In the genomic region with DNA sequence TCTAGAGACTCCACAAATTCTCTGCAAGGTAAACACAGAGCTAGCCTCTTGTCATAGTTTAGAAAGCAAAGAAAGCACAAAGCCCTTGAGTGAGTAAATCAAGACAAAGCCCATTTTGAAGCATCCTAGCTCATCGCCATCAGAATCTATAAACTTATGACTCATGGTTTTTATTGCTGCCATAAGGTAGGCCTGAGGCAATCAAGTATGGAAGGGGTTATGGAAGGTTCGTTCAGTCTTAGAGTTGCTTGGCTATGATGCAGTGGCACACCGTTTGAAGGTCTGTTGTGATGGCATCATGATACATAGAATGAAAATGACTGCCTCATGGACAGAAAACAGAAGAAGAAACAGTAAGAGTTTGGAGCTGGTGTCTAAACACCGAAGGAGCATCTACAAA, we compare ENCODE assay signal across 24 mouse cellular contexts.
"Had no signal": no experiment of that assay in that cellular context is flagged by ENCODE, and none has a peak within 500 bp of the region (broad histone marks: within the 10 kb centered on the region; RNA-seq: fewer than 3 reads in every experiment).

No protein-coding gene starts in this region.

- H3K27me3 ChIP-seq: heart, embryonic 12.5 days; hindbrain, embryonic 12.5 days; limb, embryonic 13.5 days; limb, embryonic 15.5 days; liver, embryonic 12.5 days had no signal

- H3K36me3 ChIP-seq: heart, embryonic 12.5 days; hindbrain, embryonic 10.5 days; hindbrain, embryonic 12.5 days; limb, embryonic 13.5 days; limb, embryonic 15.5 days; liver, embryonic 12.5 days had no signal

- H3K9ac ChIP-seq: heart, embryonic 12.5 days; hindbrain, embryonic 12.5 days; hindbrain, embryonic 14.5 days; limb, embryonic 13.5 days; limb, embryonic 15.5 days; liver, embryonic 12.5 days; liver, embryonic 14.5 days had no signal

- H3K4me2 ChIP-seq: heart, embryonic 12.5 days; hindbrain, embryonic 12.5 days; hindbrain, embryonic 14.5 days; limb, embryonic 13.5 days; limb, embryonic 15.5 days; liver, embryonic 12.5 days had no signal

- ATAC-seq: hindbrain, embryonic 16.5 days; inflammation-experienced regulatory T-cells, adult 6 months; liver, embryonic 12.5 days had no signal

- H3K27ac ChIP-seq: gastrocnemius, adult 2 months; hindbrain, embryonic 10.5 days; hindbrain, embryonic 12.5 days; hindbrain, embryonic 14.5 days; limb, embryonic 13.5 days; limb, embryonic 15.5 days; liver, embryonic 12.5 days; liver, embryonic 14.5 days had no signal

- H3K9me3 ChIP-seq: heart, embryonic 12.5 days; hindbrain, embryonic 10.5 days; hindbrain, embryonic 12.5 days; limb, embryonic 13.5 days; limb, embryonic 15.5 days; liver, embryonic 12.5 days had no signal

- H3K4me1 ChIP-seq: heart, embryonic 12.5 days; hindbrain, embryonic 10.5 days; hindbrain, embryonic 12.5 days; limb, embryonic 13.5 days; limb, embryonic 15.5 days; liver, embryonic 12.5 days had no signal

- H3K4me3 ChIP-seq: gastrocnemius, adult 2 months; heart, embryonic 12.5 days; hindbrain, embryonic 10.5 days; hindbrain, embryonic 12.5 days; limb, embryonic 13.5 days; limb, embryonic 15.5 days; liver, embryonic 12.5 days had no signal

- DNase-seq: gastrocnemius, adult 2 months; gastrocnemius, postnatal 10 days; gastrocnemius, postnatal 25 days; heart, adult 18-20 months; heart, postnatal 10 days; heart, postnatal 4 days; kidney, adult 18-20 months; kidney, adult 8-10 months; kidney, postnatal 10 days; kidney, postnatal 25 days; kidney, postnatal 4 days; layer of hippocampus, adult 9-11 months; layer of hippocampus, postnatal 36 days; left cerebral cortex, postnatal 4 days had no signal
